Mouse (Mus musculus) hindlimb bud, embryonic 11.5 days (tissue): ENCODE results near the gene Fndc3b.
"Not testable (repeated sequence)": the region's sequence is repeated elsewhere in the genome, so short reads cannot be mapped to it uniquely, and the experiment has no call there.

Source experiments
- DNase-seq: peaks from one replicate; pipeline ENCODE4 v3.0.0-alpha.2; 2012; ENCODE audit warnings: low read depth, low spot score; ENCODE audit errors: extremely low spot score

Fndc3b gene

GRCm38 (mm10) chr3:27430621-27431263 lies 280.4 kb downstream of the Fndc3b start:
- DNase-seq, result no peak

GRCm38 (mm10) chr3:27427406-27427805 lies 283.7 kb downstream of the Fndc3b start:
- no peak for DNase-seq

DNA sequence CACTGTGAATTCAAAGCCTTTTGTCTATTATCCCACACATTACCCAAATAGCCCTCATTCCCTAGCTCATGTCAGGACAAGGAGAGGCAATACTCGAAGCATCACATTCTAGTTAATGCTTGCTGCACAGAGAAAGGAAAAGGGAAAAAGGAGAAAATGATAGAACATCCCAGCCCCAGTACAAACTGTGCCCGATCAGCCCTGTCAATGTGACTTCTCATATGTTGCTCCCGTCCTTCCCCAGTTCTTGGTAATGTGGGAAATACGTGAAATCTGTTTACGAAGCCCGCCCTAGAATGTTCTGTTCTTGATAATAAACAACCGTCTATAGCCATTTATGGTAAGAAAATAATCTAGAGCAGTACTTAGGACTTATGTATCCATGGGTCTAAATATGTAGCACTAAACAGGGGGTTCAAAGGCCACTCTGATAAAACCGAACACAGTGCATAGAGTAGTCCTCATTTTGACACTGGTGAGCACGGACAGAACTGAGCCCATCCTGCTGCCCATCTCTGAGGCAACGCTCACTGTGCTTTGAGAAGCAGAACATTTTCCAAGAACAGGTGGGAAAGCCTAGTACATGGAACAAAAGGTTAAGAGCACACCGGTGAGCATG lies 286.9 kb downstream of the Fndc3b start:
- no peak for DNase-seq

GRCm38 (mm10) chr3:27422521-27422920 lies 288.6 kb downstream of the Fndc3b start:
- DNase-seq, result no peak

DNA sequence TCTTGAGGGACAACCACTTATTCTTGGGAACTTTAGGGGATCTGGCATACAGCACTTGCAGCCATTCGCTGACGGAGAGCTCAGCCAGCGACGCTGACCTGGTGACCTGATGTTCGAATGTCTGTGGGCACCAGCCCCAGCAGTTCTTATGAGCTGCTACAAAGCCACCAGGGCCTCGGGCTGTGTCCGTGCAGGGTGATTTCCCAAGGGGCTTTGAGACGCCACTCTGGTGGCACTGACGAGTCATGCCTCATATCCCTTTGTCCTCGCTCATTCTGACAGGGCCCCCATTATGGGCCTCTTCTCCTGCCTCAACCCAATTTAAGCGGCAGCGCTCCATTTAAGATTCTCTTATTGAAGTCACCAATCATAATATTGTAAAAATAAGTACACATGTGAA lies 289.1 kb downstream of the Fndc3b start:
- no peak for DNase-seq

- no peak for DNase-seq
Measured at GRCm38 (mm10) chr3:27418602-27419001, 292.5 kb downstream of the Fndc3b start.

- DNase-seq, result no peak
Measured at GRCm38 (mm10) chr3:27416786-27417185, 294.3 kb downstream of the Fndc3b start.

GRCm38 (mm10) chr3:27413566-27413965 lies 297.5 kb downstream of the Fndc3b start:
- no peak for DNase-seq

- DNase-seq, result no peak
Measured at GRCm38 (mm10) chr3:27411286-27411685, 299.8 kb downstream of the Fndc3b start.

DNA sequence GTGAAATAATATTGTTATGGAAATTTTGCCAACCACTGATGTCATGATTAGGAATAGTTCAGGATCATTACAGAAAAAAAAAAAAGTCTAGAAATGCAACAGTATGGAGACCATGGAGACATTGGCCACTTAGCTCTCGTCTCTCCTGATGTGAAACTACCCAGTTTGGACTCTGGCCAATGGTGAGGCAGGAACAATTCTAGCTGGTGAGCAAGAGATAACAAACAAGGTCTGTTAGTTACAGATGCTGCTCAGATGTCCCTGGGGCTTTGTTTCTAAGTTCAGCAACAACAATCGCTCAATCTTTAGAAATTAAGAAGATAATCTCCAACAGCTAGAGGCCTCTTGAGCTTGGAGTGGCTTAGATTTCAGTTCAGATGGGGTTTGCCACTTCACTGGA lies 302.5 kb downstream of the Fndc3b start:
- DNase-seq, result no peak

DNA sequence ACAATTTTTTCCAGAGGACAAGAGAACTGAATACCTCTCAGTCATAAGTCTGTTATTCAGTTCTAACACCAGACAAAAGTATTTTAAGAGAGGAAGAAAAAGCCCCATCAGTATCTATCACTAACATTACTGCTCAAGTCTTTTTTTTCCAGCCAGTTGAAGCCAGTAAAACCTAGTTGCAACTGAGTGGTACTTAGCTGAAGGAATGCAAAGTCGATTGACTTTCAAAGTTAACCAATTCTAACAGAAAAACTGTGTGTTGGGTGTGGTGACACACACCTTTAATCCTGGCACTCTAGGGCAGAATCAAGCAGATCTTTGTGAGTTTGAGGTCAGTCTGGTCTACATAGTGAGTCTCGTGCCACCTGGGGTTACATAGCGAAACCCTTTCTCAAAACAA lies 304.7 kb downstream of the Fndc3b start:
- no peak for DNase-seq

DNA sequence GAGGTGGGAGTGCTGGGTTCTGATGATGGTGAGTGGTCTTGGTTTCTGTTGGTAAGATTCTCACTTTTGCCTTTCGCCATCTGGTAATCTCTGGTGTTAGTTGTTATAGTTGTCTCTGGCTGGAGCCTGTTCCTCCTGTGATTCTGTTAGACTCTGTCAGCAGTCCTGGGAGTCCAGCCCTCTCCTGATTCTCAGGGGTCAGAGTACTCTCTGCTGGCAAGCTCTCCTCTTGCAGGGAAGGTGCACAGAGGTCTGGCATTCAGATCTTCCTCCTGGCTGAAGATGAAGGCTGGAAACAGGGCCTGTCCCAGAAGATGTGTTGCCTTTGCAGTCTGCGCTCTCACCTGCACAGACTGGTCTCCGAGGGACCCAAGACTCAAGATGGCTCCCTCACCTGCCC lies 310.1 kb downstream of the Fndc3b start:
- DNase-seq, result not testable (repeated sequence)

GRCm38 (mm10) chr3:27389923-27390322 lies 321.2 kb downstream of the Fndc3b start:
- DNase-seq, result no peak

- DNase-seq, result no peak
Measured at GRCm38 (mm10) chr3:27384836-27385235, 326.3 kb downstream of the Fndc3b start.

DNA sequence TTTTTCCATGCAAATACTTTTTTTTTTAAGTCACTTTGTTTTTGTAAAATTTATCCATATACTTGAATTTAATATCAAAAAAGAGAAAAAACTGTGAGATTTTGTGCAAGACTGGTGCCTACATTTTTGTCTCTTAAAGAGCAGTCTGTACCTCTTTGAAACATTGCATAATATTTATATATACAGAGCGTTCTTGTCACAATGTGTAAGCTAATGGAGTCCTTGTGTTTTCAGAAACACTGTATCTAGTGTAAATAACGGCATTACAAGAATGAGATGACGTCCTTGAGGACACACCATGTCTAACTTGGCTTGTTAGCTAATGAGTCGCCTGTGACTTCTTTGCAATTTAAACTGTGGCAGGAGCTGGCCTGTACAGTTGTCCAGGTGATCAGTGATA lies 333.2 kb downstream of the Fndc3b start:
- DNase-seq, result no peak

- no peak for DNase-seq
Measured at GRCm38 (mm10) chr3:27374396-27374795, 336.7 kb downstream of the Fndc3b start.

DNA sequence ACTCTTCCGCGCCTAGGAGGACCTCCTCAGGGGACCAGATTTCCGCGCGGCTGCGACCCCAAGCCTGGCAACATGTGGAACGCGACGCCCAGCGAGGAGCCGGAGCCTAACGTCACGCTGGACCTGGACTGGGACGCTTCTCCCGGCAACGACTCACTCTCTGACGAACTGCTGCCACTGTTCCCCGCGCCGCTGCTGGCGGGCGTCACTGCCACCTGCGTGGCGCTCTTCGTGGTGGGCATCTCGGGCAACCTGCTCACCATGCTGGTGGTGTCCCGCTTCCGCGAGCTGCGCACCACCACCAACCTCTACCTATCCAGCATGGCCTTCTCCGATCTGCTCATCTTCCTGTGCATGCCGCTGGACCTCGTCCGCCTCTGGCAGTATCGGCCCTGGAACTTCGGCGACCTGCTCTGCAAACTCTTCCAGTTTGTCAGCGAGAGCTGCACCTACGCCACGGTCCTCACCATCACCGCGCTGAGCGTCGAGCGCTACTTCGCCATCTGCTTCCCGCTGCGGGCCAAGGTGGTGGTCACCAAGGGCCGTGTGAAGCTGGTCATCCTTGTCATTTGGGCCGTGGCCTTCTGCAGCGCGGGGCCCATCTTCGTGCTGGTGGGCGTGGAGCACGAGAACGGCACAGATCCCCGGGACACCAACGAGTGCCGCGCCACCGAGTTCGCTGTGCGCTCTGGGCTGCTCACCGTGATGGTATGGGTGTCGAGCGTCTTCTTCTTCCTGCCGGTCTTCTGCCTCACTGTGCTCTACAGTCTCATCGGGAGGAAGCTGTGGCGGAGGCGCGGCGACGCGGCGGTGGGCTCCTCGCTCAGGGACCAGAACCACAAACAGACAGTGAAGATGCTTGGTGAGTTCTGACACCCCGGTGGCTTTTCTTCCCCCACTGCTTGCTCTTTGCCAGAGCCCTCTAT lies 339.1 kb downstream of the Fndc3b start:
- DNase-seq, result no peak

DNA sequence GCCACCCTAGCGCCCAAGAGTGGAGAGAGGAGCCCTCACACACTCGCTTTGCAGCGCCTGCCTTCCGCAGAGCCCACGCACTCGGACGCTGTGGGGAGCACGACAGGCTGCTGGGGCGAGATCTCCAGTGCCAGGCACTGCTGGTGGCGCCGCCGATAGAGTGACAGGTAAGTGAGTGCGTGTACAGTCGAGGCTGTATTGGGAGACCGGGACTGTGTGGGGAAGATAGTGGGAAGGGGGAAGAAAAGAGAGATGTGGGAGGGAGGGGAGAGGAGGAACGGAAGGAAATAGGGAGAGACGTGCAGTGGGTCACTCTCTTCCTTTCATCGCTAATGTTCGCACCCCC lies 339.9 kb downstream of the Fndc3b start, which contains the start of gene Ghsr:
Ghsr (plus strand) TSS at position 76 of the 346 bp plus-strand sequence.
- DNase-seq, result no peak

DNA sequence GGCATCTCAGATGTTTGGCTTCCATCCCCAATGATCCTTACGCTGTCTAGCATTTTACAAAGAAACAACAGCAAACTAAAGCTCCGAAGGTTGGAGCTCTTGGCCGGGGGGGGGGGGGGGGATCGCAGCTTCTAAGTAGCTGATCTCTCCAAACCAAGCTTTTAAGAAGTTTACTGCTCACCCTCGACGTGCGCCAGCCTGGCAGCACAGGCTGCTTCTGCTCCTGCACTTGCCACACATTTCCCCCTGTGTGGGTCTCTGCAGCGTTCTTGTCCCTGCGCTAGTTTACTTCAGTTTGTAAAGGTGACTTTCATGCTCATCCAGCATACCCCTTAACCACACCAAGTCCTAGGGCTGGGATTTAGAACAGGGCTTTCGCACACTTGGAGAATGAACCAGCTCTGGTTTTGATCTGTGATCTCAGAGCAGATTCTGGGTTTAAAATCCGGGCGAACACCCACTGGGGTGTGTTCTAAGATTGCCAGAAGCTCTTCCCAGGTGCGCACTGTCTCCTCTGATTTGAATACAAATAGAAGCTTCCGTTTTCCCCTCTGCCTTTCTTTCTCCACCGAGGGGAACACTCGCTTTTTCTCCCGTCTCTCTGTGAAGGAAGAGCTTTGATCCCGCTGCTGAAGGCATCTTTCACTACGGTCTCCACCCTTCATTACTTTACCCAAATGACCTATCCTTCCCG lies 340.4 kb downstream of the Fndc3b start:
- no peak for DNase-seq

DNA sequence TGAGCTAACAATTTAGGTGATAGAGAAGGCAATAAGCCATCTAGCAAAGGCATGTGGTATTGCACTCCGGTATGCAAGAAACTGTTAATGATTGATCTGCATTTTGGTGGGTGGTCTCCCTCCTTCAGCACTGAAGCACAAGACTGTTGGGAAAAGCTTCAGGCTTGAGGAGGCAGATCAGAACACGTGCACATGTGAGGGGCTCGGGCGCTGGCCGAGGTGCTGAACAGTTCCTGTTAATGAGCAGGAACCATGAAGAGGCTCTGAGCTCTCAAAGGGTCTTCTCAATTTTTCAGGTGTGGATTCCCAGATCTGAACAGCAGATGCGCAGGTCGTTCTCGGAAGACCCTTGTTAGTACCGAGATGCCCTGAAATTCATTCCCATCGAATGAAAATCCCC lies 341.0 kb downstream of the Fndc3b start:
- peak; percentile 46 for DNase-seq
